Mouse (Mus musculus) natural killer cell, adult 2 months (primary cell): ENCODE measurements around the gene Dqx1.

Source experiments
- DNase-seq, 2 experiments: peaks; one replicate each; pipeline ENCODE4 v3.0.0; 2022; ENCODE audit warnings: low spot score in 2 of 2

The Dqx1 gene

GRCm38 (mm10) chr6:83107566-83108400, 50.1 kb downstream of the Dqx1 start:
- peak; percentile 76 to 80 for DNase-seq

GRCm38 (mm10) chr6:83108762-83109668, 51.4 kb downstream of the Dqx1 start, which contains the start of gene Mrpl53:
Gene Mrpl53 (plus strand): TSS chr6:83109040.
- peak; percentile 63 to 67 for DNase-seq

GRCm38 (mm10) chr6:83111510-83112136, 54.0 kb downstream of the Dqx1 start:
- no peak for DNase-seq

- DNase-seq = peak; percentile 91
Observed at GRCm38 (mm10) chr6:83115011-83115671, 57.5 kb downstream of the Dqx1 start, which contains the start of gene Mogs. Gene Mogs (plus strand): TSS chr6:83115496.

DNA sequence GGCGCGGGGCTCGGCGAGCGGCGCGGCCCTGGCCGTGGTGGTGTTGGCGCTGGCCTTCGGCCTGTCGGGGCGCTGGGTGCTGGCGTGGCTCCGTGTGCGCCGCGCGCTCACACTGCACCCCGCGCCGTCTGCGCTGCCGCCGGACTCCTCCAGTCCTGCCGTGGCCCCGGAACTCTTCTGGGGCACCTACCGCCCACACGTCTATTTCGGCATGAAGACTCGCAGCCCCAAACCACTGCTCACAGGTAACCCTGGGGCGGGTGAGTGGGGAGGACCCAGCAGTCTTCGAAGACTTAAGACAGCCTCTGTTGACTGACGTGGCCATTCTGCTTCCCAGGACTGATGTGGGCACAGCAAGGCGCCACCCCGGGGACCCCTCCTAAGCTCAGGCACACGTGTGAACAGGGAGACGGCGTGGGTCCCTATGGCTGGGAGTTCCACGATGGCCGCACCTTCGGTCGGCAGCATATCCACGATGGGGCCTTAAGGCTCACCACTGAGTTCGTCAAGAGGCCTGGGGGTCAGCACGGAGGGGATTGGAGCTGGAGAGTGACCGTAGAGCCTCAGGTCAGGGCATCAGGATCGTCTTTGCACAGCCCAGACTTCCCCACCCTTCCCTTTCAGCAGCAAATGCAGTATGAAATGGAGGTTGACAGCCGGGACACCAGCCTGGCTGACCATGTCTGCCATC, 58.2 kb downstream of the Dqx1 start:
- DNase-seq = no peak

DNA sequence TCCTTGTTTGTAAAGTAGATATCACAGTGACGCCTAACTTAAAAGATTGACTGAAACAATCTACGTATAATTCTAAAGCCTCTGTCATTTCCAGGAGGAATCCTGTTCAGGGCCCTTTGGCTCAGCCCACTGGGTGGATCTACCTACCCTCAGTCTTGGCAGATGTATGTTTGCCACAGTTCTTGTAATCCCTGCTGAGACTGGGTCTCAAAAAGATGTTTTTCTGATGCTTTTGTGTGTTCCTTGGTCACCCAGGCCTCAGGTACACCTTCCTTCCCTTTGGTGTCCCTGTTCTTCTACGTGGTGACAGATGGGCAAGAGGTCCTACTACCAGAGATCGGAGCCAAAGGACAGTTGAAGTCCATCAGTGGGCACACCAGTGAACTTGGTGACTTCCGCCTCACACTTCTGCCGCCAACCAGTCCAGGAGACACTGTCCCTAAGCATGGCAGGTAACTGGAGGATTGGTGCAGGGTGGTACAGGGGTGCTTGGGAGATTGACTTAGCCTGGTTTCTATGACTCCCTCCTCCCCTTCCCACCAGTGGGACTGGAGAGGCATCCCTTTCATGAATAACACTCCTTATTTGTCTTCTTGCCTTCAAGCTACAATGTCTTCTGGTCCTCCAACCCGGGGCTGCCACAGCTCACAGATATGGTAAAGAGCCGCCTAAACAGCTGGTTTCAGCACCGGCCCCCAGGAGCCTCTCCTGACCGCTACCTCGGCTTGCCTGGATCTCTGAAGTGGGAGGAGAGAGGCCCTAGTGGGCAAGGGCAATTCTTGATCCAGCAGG, 58.9 kb downstream of the Dqx1 start:
- no peak for DNase-seq
